Mouse (Mus musculus) liver, embryonic 14.5 days (tissue): ENCODE results near the gene 4921524J17Rik. TPM values are rescaled to one million over a fixed set of nuclear protein-coding genes. Genes with fewer than 3 reads are reported as not detected.

Experiments
- ATAC-seq: fragments of 200-750 bp; cut with Nextera tagmentation; 2 replicates; pipeline ENCODE4 v1.8.0; 2017; ENCODE audit warnings: moderate number of reproducible peaks, mild to moderate bottlenecking, moderate library complexity; ENCODE audit not compliant: insufficient read depth
- DNase-seq, 3 experiments: peaks; one replicate each; pipeline ENCODE4 v3.0.0-alpha.2; 2012 to 2013; ENCODE audit warnings: low read depth in 3 of 3, low spot score in 3 of 3
- H3K27ac ChIP-seq: fragments of 300-500 bp; sonication (generic); 2 replicates; pipeline ENCODE4 v1.5.1; 2014; ENCODE audit warnings: moderate library complexity, mild to moderate bottlenecking, control low read depth, inconsistent platforms
- H3K27me3 ChIP-seq: fragments of 300-500 bp; sonication (generic); 2 replicates; pipeline ENCODE4 v1.6.1; 2014; ENCODE audit warnings: mild to moderate bottlenecking, low read length, moderate library complexity; ENCODE audit not compliant: control insufficient read depth, insufficient read depth
- H3K36me3 ChIP-seq: fragments of 300-500 bp; sonication (generic); replicated peaks from 2 replicates; pipeline ENCODE4 v1.6.1; 2014; ENCODE audit warnings: low read depth; ENCODE audit not compliant: control insufficient read depth, insufficient read depth
- H3K4me1 ChIP-seq, 2 experiments: fragments of 200-500 bp in 1 of 2; fragments of 300-500 bp in 1 of 2; sonication (generic) in 1 of 2; replicated peaks; 2 replicates each; pipeline ENCODE4 v1.6.1; 2012 to 2014; ENCODE audit warnings: antibody characterized with exemption in 1 of 2, inconsistent platforms in 1 of 2, low read length in 1 of 2; ENCODE audit not compliant: control insufficient read depth in 2 of 2, insufficient read depth in 2 of 2
- H3K4me2 ChIP-seq: fragments of 300-500 bp; sonication (generic); 2 replicates; pipeline ENCODE4 v1.6.1; 2014; ENCODE audit warnings: low read depth, mild to moderate bottlenecking, control low read depth, moderate library complexity
- H3K4me3 ChIP-seq, 2 experiments: fragments of 200-500 bp in 1 of 2; fragments of 300-500 bp in 1 of 2; sonication (generic) in 1 of 2; 2 replicates each; pipeline ENCODE4 v1.5.1; 2012 to 2014; ENCODE audit warnings: low read depth in 2 of 2, low read length in 2 of 2, mild to moderate bottlenecking in 2 of 2, control low read depth in 1 of 2, inconsistent platforms in 1 of 2, moderate library complexity in 1 of 2; ENCODE audit not compliant: insufficient read depth in 1 of 2
- H3K9ac ChIP-seq: fragments of 300-500 bp; sonication (generic); replicated peaks from 2 replicates; pipeline ENCODE4 v1.6.1; 2014; ENCODE audit warnings: mild to moderate bottlenecking, control low read depth, moderate library complexity
- H3K9me3 ChIP-seq: fragments of 300-500 bp; sonication (generic); 2 replicates; pipeline ENCODE4 v1.6.1; 2016; ENCODE audit warnings: low read length, mixed read lengths; ENCODE audit not compliant: control insufficient read depth
- CTCF ChIP-seq: IDR thresholded peaks from 2 replicates; pipeline ENCODE4 v1.5.1; 2016; ENCODE audit warnings: antibody characterized with exemption, low read depth, control low read depth
- EP300 ChIP-seq: IDR thresholded peaks from 2 replicates; pipeline ENCODE4 v1.6.1; 2016; ENCODE audit warnings: antibody characterized with exemption, low read depth
- WGBS: fragments of 180-500 bp; shearing (Covaris S2); extraction: QIAGEN DNeasy Blood & Tissue Kit; methylation state at CpG from one replicate; pipeline ENCODE4 v1.1.7; 2014; ENCODE audit not compliant: insufficient replicate concordance; 5-methylcytosine and 5-hydroxymethylcytosine counted together
- polyA plus RNA-seq, 2 experiments: library from polyadenylated mRNA; depleted of rRNA in 1 of 2; stranded (reverse) in 1 of 2; unstranded in 1 of 2; fragments of >200 nt; fragmentation: Nextera tagmentation in 1 of 2; extraction: Ambion mirVana in 1 of 2; gene quantifications; 2 replicates each; pipeline versions ENCODE4 v1.2.1 to v1.2.3; 2012 to 2014

The 4921524J17Rik gene
- polyA plus RNA-seq, 2 experiments: 7.0 to 15.4 TPM

DNA sequence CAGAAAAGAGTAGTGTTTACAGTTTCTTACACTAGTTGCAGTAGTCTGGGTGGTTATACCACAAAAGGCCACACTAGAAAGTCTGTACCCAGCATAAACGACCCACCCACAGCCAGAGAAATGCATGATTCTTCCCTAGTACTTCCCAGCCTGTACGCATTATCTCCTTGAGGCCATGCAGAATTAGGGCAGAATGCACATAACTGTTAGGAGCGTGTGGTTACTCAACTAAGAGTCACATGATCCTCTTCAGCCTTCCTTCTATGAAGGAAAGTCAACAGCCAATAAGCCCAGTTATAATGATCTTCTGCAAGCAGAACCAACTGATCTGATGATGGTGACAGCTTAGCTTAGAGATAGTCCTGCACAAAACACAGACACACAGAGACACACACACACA is 26.9 kb upstream of the 4921524J17Rik start:
- 12% methylated on average over 3 of the region's 3 CpGs for WGBS
- no peak overlapping the region for H3K27ac ChIP-seq
- H3K27me3 ChIP-seq: no peaks in the 10 kb centered on the region
- peaks cover 0 to 8% of the 10 kb centered on the region in 2 experiments; a peak in 2 of 4 replicates for H3K4me1 ChIP-seq
- no peak overlapping the region for H3K4me3 ChIP-seq
- DNase-seq (no peak), ATAC-seq (peak; percentile 59)
- H3K4me2 ChIP-seq: no peak overlapping the region
- no peak for TF ChIP-seq CTCF
- TF ChIP-seq EP300: peak; percentile 44
- H3K9ac ChIP-seq: no peak overlapping the region
- H3K36me3 ChIP-seq: no peaks in the 10 kb centered on the region
- H3K9me3 ChIP-seq: no peaks in the 10 kb centered on the region

DNA sequence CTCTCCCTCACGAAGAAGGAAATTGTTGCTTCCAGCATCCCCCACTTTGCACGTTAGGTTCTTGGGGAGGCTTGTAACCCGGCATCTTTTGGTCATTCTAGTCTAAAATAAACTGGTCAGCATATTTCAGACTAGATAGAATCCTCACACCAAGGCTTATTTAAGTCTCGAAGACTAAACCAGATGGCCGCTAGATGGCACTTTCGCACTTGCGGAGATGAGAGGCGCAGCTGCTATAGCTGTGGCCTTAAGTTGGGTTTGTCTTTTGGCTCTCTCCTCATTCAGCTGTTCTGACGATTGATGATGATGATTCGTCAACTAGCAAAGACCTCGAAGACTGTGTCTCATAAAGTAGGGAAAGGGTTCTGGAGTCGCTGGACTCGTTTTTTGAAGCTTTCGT is 23.9 kb upstream of the 4921524J17Rik start:
- Histone ChIP-seq H3K9ac (no peak overlapping the region), H3K27ac (no peak overlapping the region), H3K4me3 (no peak overlapping the region), H3K9me3 (no peaks in the 10 kb centered on the region), H3K27me3 (no peaks in the 10 kb centered on the region), H3K36me3 (no peaks in the 10 kb centered on the region), H3K4me2 (no peak overlapping the region), H3K4me1 (peaks cover 0 to 4% of the 10 kb centered on the region in 2 experiments; a peak in 2 of 4 replicates)
- TF ChIP-seq EP300 (no peak), CTCF (peak; percentile 83)
- no peak for ATAC-seq
- WGBS: 8% methylated on average over 14 of the region's 14 CpGs
- DNase-seq: peak; percentile 52 to 57 (median 54)

DNA sequence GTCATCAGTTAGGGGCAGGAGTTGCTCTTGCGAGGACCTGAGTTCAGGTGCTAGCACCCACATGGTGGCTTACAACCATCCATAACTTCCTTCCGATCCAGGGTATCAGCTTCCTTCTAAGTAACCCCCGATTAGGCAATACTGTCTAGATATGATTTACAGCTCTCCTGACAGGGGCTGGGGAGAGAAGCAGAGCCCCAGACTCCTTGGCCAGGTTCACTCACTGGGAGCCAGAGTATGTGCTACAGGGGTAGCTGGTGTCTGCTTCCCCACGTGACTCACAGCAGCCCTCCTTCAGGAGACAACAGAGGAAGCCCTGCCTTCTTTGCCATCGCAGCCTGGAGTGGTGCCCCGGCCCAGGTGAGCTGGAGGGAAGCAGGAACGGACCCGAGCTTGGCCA is 22.1 kb upstream of the 4921524J17Rik start:
- 48% methylated on average over 8 of the region's 8 CpGs for WGBS
- ATAC-seq: no peak
- H3K9ac ChIP-seq: no peak overlapping the region
- peaks cover 0 to 2% of the 10 kb centered on the region in 2 experiments; a peak in 2 of 4 replicates for H3K4me1 ChIP-seq
- TF ChIP-seq EP300 (no peak), CTCF (no peak)
- no peak overlapping the region for H3K4me3 ChIP-seq
- no peak for DNase-seq
- H3K36me3 ChIP-seq: no peaks in the 10 kb centered on the region
- no peak overlapping the region for H3K4me2 ChIP-seq
- no peaks in the 10 kb centered on the region for H3K27me3 ChIP-seq
- no peak overlapping the region for H3K27ac ChIP-seq
- H3K9me3 ChIP-seq: no peaks in the 10 kb centered on the region

DNA sequence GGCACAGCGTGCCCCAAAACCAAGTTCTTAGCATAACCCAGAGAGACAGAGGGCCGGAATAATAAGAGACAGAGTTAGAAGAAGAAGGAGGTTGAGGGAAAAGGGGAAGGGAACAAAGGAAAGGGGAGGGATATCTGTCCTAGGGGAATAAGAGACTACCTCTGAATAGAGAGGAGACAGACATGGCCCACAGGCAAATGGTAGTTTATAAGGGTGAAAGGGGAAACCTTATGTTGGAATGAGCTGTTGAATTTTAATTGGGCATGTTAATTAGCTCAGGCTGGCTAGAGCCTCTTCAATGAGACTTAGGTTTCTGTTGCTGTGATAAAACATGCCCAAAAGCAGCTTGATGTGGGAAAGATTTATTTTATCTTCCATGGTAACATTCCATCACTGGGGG is 20.6 kb upstream of the 4921524J17Rik start:
- Histone ChIP-seq H3K4me3 (no peak overlapping the region), H3K9me3 (no peaks in the 10 kb centered on the region), H3K4me1 (no peaks in the 10 kb centered on the region), H3K4me2 (no peak overlapping the region), H3K27ac (no peak overlapping the region), H3K36me3 (no peaks in the 10 kb centered on the region), H3K9ac (no peak overlapping the region), H3K27me3 (no peaks in the 10 kb centered on the region)
- no peak for TF ChIP-seq CTCF
- TF ChIP-seq EP300: no peak
- 80% methylated on average over 2 of the region's 2 CpGs for WGBS
- ATAC-seq: no peak
- DNase-seq: no peak

DNA sequence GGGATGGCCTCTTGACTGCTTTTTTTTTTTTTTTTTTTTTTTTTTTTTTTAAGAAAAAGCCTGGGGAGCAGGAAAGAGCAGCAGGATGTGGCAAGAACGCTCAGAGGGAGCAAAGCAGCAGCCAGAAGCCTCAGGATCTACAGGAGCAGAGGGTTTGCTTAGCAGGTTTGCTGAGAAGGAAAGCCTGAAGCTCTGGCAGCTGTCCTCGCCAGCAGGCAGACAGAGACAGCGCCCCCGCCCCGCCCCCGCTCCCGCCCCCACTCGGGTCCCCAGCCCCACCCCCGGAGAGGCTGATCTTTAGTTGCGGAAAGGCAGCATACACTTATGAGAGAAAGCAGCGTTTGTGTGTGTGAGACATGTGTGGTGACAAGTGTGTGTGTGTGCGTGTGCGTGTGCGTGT is 19.7 kb upstream of the 4921524J17Rik start:
- DNase-seq: no peak
- Histone ChIP-seq H3K9me3 (no peaks in the 10 kb centered on the region), H3K4me2 (peak overlapping the region; percentile 25; the same call in 1 of the 2 replicates), H3K4me1 (no peaks in the 10 kb centered on the region), H3K9ac (no peak overlapping the region), H3K4me3 (no peak overlapping the region), H3K27ac (no peak overlapping the region), H3K27me3 (no peaks in the 10 kb centered on the region), H3K36me3 (no peaks in the 10 kb centered on the region)
- 24% methylated on average over 14 of the region's 14 CpGs for WGBS
- ATAC-seq: no peak
- TF ChIP-seq EP300 (no peak), CTCF (no peak)
